Mouse (Mus musculus): ENCODE data around the gene Sulf2. TPM values are rescaled to one million over a fixed set of nuclear protein-coding genes. Genes with fewer than 3 reads are reported as not detected.

The Sulf2 gene
- polyA plus RNA-seq, 2 experiments from 2014 or later = 2.5 to 5.6 TPM

- ATAC-seq = no peak
Measured at GRCm38 (mm10) chr2:166115571-166116277, 39.7 kb downstream of the Sulf2 start.

GRCm38 (mm10) chr2:166112986-166113385 is 42.5 kb downstream of the Sulf2 start:
- no peak for ATAC-seq

GRCm38 (mm10) chr2:166111831-166112250 is 43.6 kb downstream of the Sulf2 start:
- ATAC-seq = no peak

- ATAC-seq = no peak
Measured at GRCm38 (mm10) chr2:166111238-166111637, 44.2 kb downstream of the Sulf2 start.

GRCm38 (mm10) chr2:166110764-166111163 is 44.7 kb downstream of the Sulf2 start:
- ATAC-seq = no peak

- ATAC-seq = no peak
Measured at GRCm38 (mm10) chr2:166108326-166108725, 47.1 kb downstream of the Sulf2 start.

GRCm38 (mm10) chr2:166107911-166108310 is 47.6 kb downstream of the Sulf2 start:
- ATAC-seq = no peak

- no peak for ATAC-seq
Measured at GRCm38 (mm10) chr2:166106631-166107030, 48.8 kb downstream of the Sulf2 start.

- ATAC-seq = no peak
Measured at GRCm38 (mm10) chr2:166105911-166106310, 49.6 kb downstream of the Sulf2 start.

- ATAC-seq = no peak
Measured at GRCm38 (mm10) chr2:166102893-166103292, 52.6 kb downstream of the Sulf2 start.

GRCm38 (mm10) chr2:166100309-166101262 is 54.9 kb downstream of the Sulf2 start:
- no peak for ATAC-seq

GRCm38 (mm10) chr2:166098292-166098933 is 57.0 kb downstream of the Sulf2 start:
- no peak for ATAC-seq

- ATAC-seq = no peak
Measured at GRCm38 (mm10) chr2:166097443-166098291, 57.8 kb downstream of the Sulf2 start.

- no peak for ATAC-seq
Measured at GRCm38 (mm10) chr2:166096834-166097233, 58.6 kb downstream of the Sulf2 start.

- no peak for ATAC-seq
Measured at GRCm38 (mm10) chr2:166096300-166096699, 59.2 kb downstream of the Sulf2 start.

GRCm38 (mm10) chr2:166092412-166092811 is 63.1 kb downstream of the Sulf2 start:
- ATAC-seq = no peak

GRCm38 (mm10) chr2:166091599-166091998 is 63.9 kb downstream of the Sulf2 start:
- ATAC-seq = no peak

GRCm38 (mm10) chr2:166090131-166090581 is 65.3 kb downstream of the Sulf2 start:
- ATAC-seq = no peak

GRCm38 (mm10) chr2:166088991-166089390 is 66.5 kb downstream of the Sulf2 start:
- ATAC-seq = no peak

- no peak for ATAC-seq
Measured at GRCm38 (mm10) chr2:166086457-166087233, 68.8 kb downstream of the Sulf2 start.

GRCm38 (mm10) chr2:166085780-166086179 is 69.7 kb downstream of the Sulf2 start:
- ATAC-seq = no peak
